Mouse (Mus musculus) kidney, embryonic 16.5 days (tissue): ENCODE data around the gene Lrrc47. TPM values are rescaled to one million over a fixed set of nuclear protein-coding genes. Genes with fewer than 3 reads are reported as not detected.

Experiments
- ATAC-seq: fragments of 200-750 bp; cut with Nextera tagmentation; 2 replicates; pipeline ENCODE4 v1.8.0; 2017; ENCODE audit warnings: moderate TSS enrichment; ENCODE audit not compliant: low FRiP score, low TSS enrichment
- H3K27ac ChIP-seq: fragments of 300-500 bp; sonication (generic); 2 replicates; pipeline ENCODE4 v1.5.1; 2014; ENCODE audit warnings: low read length
- H3K27me3 ChIP-seq: fragments of 300-500 bp; sonication (generic); 2 replicates; pipeline ENCODE4 v1.6.1; 2014; ENCODE audit warnings: low read length, control low read depth, mixed read lengths; ENCODE audit not compliant: insufficient read depth
- H3K36me3 ChIP-seq: fragments of 300-500 bp; sonication (generic); 2 replicates; pipeline ENCODE4 v1.6.1; 2014; ENCODE audit warnings: low read length, control low read depth, mixed read lengths; ENCODE audit not compliant: insufficient read depth
- H3K4me1 ChIP-seq: fragments of 300-500 bp; sonication (generic); 2 replicates; pipeline ENCODE4 v1.6.1; 2014; ENCODE audit warnings: low read length, control low read depth, mixed read lengths; ENCODE audit not compliant: insufficient read depth
- H3K4me2 ChIP-seq: fragments of 300-500 bp; sonication (generic); replicated peaks from 2 replicates; pipeline ENCODE4 v1.6.1; 2014; ENCODE audit warnings: low read depth, low read length
- H3K4me3 ChIP-seq: fragments of 300-500 bp; sonication (generic); 2 replicates; pipeline ENCODE4 v1.5.1; 2014; ENCODE audit warnings: mild to moderate bottlenecking, low read length
- H3K9ac ChIP-seq: fragments of 300-500 bp; sonication (generic); replicated peaks from 2 replicates; pipeline ENCODE4 v1.6.1; 2014; ENCODE audit warnings: low read length
- H3K9me3 ChIP-seq: fragments of 300-500 bp; sonication (generic); 2 replicates; pipeline ENCODE4 v1.6.1; 2016; ENCODE audit warnings: low read length, control low read depth
- WGBS: fragments of 180-500 bp; shearing (Covaris S2); extraction: QIAGEN DNeasy Blood & Tissue Kit; methylation state at CpG from one replicate; pipeline ENCODE4 v1.1.7; 2014; 5-methylcytosine and 5-hydroxymethylcytosine counted together
- polyA plus RNA-seq: library from polyadenylated mRNA; unstranded; fragments of >200 nt; fragmentation: Nextera tagmentation; extraction: Ambion mirVana; gene quantifications from 2 replicates; pipeline ENCODE4 v1.2.1, GENCODE M21; 2015

The Lrrc47 gene
- polyA plus RNA-seq, 1 experiment from 2014 or later = 21.9 TPM

DNA sequence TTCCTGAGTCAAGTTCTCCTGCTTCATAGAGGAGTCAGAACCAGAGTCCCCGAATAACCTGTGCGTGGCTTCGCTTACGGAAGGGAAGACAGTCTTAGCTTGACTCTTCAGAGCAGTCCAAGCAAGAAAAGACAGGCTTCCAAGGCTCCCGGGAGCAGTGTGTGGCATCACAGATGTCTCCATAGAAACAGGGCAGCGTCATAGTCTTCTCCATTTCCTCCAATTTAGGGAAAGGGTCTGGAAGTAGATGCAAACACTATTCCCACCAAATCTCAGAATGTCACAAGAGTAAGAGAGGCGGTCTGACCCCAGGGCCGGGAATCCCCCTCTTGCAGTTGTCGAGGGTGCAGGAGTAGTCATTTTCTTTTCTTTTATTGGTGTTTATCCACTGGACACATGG, 31.0 kb downstream of the Lrrc47 start, which contains the start of gene Ccdc27:
Gene Ccdc27, minus strand, starts transcription at position 101 of the 400 bp plus-strand sequence.
- ATAC-seq = no peak
- no peaks in the 10 kb centered on the region for H3K27me3 ChIP-seq
- H3K36me3 ChIP-seq = no peaks in the 10 kb centered on the region
- H3K9me3 ChIP-seq = no peaks in the 10 kb centered on the region
- H3K27ac ChIP-seq = no peak within 1 kb of the TSS
- 67% methylated on average over 9 of the region's 9 CpGs for WGBS
- no peak within 1 kb of the TSS for H3K4me2 ChIP-seq
- no peak within 1 kb of the TSS for H3K9ac ChIP-seq
- no peak within 1 kb of the TSS for H3K4me3 ChIP-seq
- H3K4me1 ChIP-seq = peaks cover 1% of the 10 kb centered on the region; the same call in 1 of the 2 replicates

DNA sequence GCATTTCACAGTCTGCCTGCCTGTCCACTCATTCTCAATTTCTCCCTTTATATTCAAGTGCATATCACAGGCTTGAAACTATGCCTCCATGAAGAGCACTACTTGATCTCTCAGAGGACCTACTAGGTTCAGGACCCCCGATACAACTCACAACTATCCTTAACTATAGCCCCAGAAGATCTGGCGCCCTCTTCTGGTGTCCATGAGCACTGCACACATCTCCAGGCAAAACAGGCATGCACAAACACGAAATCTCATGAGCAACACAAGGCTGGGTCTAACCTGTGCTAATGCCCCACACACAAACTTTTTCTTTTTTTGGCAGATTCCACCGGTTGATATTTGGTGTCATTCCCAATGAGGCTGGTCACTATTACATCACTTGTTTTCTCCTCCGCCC, 34.3 kb downstream of the Lrrc47 start:
- WGBS = 66% methylated on average over 5 of the region's 5 CpGs

DNA sequence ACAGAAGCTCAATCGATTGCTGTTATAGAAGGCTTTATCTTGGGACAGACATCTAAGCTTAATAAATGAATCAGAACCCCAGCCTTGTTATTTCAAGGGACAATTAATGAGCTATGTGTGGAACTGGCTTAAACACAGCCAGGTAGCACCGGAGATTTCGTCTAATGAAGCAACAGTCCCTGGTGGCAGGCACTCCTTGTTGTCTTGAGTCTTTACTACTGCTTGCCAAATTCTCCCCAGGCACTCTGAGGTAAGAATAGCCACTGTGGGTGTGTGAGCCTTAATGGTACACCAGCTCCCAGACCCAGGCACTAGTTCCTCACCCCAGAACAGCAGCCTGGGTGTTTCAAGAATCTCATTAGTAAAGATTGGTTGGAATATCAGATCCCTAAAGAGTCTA, 39.9 kb downstream of the Lrrc47 start:
- H3K27ac ChIP-seq = no peak overlapping the region
- no peaks in the 10 kb centered on the region for H3K36me3 ChIP-seq
- no peak overlapping the region for H3K4me3 ChIP-seq
- no peaks in the 10 kb centered on the region for H3K27me3 ChIP-seq
- WGBS = 91% methylated on average over 3 of the region's 3 CpGs
- no peak overlapping the region for H3K4me2 ChIP-seq
- no peak for ATAC-seq
- H3K9ac ChIP-seq = no peak overlapping the region
- no peaks in the 10 kb centered on the region for H3K9me3 ChIP-seq
- no peaks in the 10 kb centered on the region for H3K4me1 ChIP-seq

More for the DNA sequence above, 34.3 kb downstream of the Lrrc47 start:
- no peaks in the 10 kb centered on the region for H3K36me3 ChIP-seq
- H3K4me1 ChIP-seq = no peaks in the 10 kb centered on the region
- no peaks in the 10 kb centered on the region for H3K27me3 ChIP-seq
- H3K4me2 ChIP-seq = no peak overlapping the region
- no peak overlapping the region for H3K4me3 ChIP-seq
- H3K9ac ChIP-seq = no peak overlapping the region
- no peaks in the 10 kb centered on the region for H3K9me3 ChIP-seq
- ATAC-seq = no peak
- no peak overlapping the region for H3K27ac ChIP-seq

DNA sequence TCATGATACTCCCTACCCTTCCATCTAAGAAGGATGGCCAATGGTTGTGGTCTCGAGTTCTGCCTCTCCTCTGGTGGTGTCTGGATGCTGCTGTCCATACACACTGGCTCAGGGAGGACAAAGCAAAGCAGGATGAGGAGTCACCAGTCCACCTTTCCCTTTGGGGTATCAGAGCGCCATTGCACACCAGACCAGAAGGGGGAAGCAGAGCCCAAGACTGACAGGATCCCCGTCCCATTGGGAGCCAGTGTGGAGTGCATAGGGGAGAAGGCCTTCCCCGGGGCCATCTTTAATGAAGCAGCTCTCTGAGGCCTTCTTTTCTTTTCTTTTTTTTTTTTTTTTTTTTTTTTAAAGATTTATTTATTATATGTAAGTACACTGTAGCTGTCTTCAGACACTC, 41.5 kb downstream of the Lrrc47 start:
- no peaks in the 10 kb centered on the region for H3K4me1 ChIP-seq
- no peaks in the 10 kb centered on the region for H3K27me3 ChIP-seq
- H3K27ac ChIP-seq = no peak overlapping the region
- no peak overlapping the region for H3K4me2 ChIP-seq
- no peak overlapping the region for H3K9ac ChIP-seq
- whole genome bisulfite sequencing = 64% methylated on average over 4 of the region's 4 CpGs
- no peaks in the 10 kb centered on the region for H3K36me3 ChIP-seq
- no peak for ATAC-seq
- no peaks in the 10 kb centered on the region for H3K9me3 ChIP-seq
- no peak overlapping the region for H3K4me3 ChIP-seq

DNA sequence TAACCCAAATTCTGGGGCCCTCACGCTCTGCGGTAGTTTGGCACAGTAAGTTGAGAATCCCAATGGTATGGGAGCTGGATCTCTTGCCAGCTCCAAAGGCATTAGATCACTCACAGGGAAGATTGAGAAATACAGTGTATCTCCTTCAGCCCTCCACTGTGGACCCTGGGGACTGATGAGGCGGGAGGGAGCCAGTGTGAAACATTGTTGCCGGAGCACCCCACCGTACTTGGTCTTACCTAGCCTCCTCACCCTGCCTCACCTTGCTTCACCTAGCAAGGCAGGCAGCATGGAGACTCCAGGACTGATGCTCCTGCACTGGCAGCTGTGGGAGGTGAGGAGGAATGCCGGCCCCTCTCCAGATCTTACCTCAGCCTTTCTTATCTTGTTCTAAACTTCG, 44.0 kb downstream of the Lrrc47 start:
- 90% methylated on average over 7 of the region's 7 CpGs for WGBS
- no peaks in the 10 kb centered on the region for H3K4me1 ChIP-seq
- no peak overlapping the region for H3K27ac ChIP-seq
- no peak for ATAC-seq
- no peak overlapping the region for H3K9ac ChIP-seq
- H3K4me2 ChIP-seq = no peak overlapping the region
- H3K27me3 ChIP-seq = no peaks in the 10 kb centered on the region
- no peaks in the 10 kb centered on the region for H3K9me3 ChIP-seq
- H3K4me3 ChIP-seq = no peak overlapping the region
- no peaks in the 10 kb centered on the region for H3K36me3 ChIP-seq

DNA sequence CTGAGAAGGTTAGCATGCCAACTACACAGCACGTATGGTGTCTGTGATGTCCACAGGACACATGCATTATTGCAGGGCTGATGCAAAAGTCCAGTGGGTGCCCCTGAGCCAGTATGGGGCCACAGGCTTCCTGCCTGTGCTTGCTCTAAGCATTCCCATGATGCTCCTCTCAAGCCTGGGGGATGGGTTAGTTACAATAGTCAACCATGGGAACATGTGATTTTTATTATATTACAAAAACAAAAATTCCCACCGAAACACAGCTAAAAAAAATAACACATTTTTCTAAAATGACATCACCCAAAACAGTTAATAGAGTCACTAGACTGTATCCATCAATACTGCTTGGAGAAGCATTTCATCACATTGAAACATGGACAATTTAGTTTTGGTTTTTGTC, 44.5 kb downstream of the Lrrc47 start:
- Histone ChIP-seq H3K27ac (no peak overlapping the region), H3K4me1 (no peaks in the 10 kb centered on the region), H3K9ac (no peak overlapping the region), H3K4me2 (no peak overlapping the region), H3K27me3 (no peaks in the 10 kb centered on the region), H3K4me3 (no peak overlapping the region), H3K36me3 (no peaks in the 10 kb centered on the region), H3K9me3 (no peaks in the 10 kb centered on the region)
- WGBS = 66% methylated on average over 2 of the region's 2 CpGs
- no peak for ATAC-seq

DNA sequence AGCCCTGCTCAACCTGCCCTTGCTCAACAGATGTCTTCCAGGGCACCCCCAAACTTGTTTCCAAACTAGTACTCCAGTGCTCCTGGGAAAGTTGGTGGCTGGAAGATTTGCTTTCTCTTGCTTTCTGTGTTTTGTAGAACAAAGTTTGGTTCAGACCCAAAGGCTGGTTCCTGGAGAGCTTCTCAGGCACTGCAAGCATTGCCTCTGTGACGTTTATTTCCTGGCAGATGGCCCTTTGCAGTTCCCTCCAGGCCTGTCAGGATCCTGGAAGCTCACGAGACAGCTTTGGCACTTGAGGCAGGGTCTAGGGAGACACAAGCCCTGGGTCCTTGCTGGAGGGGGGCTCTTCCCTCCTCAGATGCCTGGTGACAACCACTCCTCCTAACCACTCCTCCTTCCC, 45.1 kb downstream of the Lrrc47 start:
- no peak for ATAC-seq
- H3K4me3 ChIP-seq = no peak overlapping the region
- no peaks in the 10 kb centered on the region for H3K27me3 ChIP-seq
- H3K4me1 ChIP-seq = no peaks in the 10 kb centered on the region
- no peak overlapping the region for H3K9ac ChIP-seq
- H3K36me3 ChIP-seq = no peaks in the 10 kb centered on the region
- no peak overlapping the region for H3K4me2 ChIP-seq
- no peaks in the 10 kb centered on the region for H3K9me3 ChIP-seq
- WGBS = 29% methylated on average over 2 of the region's 2 CpGs
- H3K27ac ChIP-seq = no peak overlapping the region

DNA sequence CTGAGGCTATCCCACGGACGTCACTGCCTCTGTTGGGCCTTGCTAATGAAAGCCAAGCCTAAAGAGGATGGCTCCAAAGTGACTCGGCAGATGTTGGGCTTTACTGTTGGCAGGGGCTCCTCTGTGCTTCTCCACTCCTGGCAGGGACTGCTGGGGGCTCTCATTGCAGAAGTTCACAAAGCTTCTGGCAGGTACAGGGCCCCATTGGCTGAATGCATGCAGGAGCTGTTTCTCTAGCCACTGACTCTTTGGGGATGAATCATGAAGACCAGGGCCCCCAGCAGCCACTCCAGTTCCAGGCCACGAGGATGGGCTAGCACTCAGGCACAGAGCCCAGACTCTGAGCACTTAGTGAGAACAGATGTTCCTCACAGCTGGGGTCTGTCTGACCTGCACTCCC, 46.2 kb downstream of the Lrrc47 start:
- Histone ChIP-seq H3K27ac (no peak overlapping the region), H3K27me3 (no peaks in the 10 kb centered on the region), H3K4me2 (no peak overlapping the region), H3K36me3 (no peaks in the 10 kb centered on the region), H3K4me1 (no peaks in the 10 kb centered on the region), H3K9ac (no peak overlapping the region), H3K4me3 (no peak overlapping the region), H3K9me3 (no peaks in the 10 kb centered on the region)
- no peak for ATAC-seq
- WGBS = 62% methylated on average over 4 of the region's 4 CpGs

DNA sequence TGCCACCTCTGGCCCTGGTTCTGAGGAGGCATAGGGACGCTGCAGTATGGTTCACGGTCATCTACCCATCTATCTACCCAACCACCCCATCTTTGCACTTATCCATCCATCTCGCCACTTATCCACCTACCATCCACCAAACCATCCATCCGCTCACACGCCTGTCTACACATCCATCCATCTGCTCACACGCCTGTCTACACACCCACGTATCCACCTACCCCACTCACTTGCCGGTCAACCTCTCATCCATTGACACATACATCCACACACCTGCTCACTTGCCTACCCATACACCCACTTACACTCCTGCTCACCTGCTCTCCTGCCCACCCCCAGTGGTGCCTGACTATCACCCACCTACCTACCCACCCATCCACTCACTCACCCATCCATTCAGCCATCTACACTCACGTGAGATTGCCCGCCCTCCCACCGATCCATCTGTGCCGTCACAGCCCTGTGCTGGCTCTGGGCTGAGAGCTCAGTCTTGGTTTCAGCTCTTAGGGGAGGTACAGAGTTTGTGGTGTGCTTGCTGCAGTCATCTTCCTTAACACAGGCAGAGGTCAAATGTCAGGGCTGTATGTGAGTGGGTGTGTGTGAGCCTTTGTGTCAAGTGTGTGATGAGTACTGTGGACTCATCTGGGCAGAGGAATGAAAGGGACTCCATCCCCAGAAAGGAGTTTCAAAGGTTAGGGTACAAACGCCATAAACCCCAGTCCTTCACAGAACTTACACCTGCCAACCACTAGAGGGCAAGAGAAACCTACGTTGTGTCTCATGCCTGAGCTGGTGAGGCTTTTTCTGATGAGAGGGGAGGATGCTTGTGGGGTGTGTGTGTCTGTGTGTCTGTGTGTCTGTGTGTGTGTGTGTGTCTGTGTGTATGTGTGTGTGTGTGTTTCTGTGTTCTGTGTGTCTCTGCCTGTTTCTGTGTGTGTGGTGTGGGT, 53.6 kb downstream of the Lrrc47 start:
- H3K4me1 ChIP-seq = no peaks in the 10 kb centered on the region
- H3K9ac ChIP-seq = no peak overlapping the region
- H3K4me2 ChIP-seq = no peak overlapping the region
- peak; percentile 40; the same call in 1 of the 2 replicates for ATAC-seq
- no peaks in the 10 kb centered on the region for H3K27me3 ChIP-seq
- no peak overlapping the region for H3K27ac ChIP-seq
- H3K4me3 ChIP-seq = no peak overlapping the region
- 63% methylated on average over 14 of the region's 14 CpGs for WGBS
- H3K9me3 ChIP-seq = no peaks in the 10 kb centered on the region
- H3K36me3 ChIP-seq = no peaks in the 10 kb centered on the region

DNA sequence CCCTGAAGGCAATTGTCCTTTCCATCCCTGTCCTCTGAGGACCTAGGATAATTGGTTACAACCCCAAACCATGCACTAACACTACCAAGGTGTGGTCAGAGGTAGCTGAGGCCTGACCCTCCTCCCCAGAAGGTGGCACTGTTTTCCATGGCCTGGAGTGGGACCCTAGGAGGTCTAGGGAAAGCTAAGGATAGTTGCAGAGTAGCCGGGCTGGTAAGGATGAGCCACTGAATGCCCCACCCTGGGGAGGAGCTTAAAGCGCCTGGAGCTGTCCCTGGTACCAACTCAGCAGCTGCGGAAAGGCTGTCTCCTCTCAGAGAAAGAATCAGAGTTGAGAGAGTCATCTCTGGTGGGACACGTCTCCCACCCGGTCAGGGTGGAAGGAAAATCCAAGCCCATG, 59.4 kb downstream of the Lrrc47 start:
- Histone ChIP-seq H3K4me2 (no peak overlapping the region), H3K4me1 (no peaks in the 10 kb centered on the region), H3K9ac (no peak overlapping the region), H3K27ac (no peak overlapping the region), H3K4me3 (no peak overlapping the region), H3K36me3 (no peaks in the 10 kb centered on the region), H3K27me3 (peaks cover 24% of the 10 kb centered on the region), H3K9me3 (no peaks in the 10 kb centered on the region)
- ATAC-seq = peak; percentile 68
- WGBS = 0% methylated on average over 5 of the region's 5 CpGs
